Mouse (Mus musculus) liver, embryonic 14.5 days (tissue): ENCODE data around the gene Samd14.

Experiments used
- CTCF ChIP-seq: IDR thresholded peaks from 2 replicates; pipeline ENCODE4 v1.5.1; 2016; ENCODE audit warnings: antibody characterized with exemption, low read depth, control low read depth
- EP300 ChIP-seq: IDR thresholded peaks from 2 replicates; pipeline ENCODE4 v1.6.1; 2016; ENCODE audit warnings: antibody characterized with exemption, low read depth

DNA sequence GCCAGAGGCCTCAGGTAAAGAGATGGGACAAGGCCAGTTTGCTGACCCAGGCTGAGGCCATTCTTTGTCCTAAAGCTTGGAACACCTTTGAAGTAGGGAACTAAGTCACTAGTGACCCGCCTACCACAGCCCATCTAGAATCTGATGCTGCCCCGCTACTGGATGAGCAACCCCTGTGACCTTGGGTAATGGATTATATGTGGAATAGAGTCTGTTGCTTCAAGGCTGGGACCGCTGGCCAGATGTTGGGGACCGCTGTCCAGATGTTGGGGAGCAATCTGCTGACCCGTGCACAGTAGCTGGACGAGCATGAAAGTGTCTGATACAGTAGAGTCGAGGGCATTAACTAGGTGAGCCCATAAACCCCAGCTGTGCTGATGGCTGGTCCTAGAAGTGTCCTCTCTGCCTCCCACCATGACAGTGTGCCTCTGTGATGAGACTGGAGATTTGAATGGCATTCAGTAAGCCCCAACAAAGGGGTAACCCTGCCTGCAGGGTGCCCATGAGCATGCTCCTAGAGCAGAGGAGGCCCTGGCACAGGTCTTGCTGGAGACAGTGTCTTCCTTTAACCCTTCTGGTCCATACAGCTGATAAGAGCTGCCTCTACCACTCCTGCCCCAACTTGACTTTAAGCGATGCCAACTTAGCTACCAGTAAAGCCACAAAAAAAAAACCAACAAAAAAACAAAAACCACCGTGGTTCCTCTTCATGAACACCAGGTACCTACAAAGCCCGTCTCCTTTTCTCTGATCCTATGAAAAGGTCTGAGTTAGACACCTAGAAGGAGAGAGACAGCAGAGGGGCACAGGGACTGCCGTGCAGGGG lies 14.5 kb upstream of the Samd14 start:
- TF ChIP-seq CTCF: no peak
- TF ChIP-seq EP300: no peak
